Mouse (Mus musculus) kidney, embryonic 16.5 days (tissue): Measurements from ENCODE around the gene Gm16440. TPM values are rescaled to one million over a fixed set of nuclear protein-coding genes. Genes with fewer than 3 reads are reported as not detected.
A peak's percentile ranks its signal among the peaks of the same experiment; 100 is the strongest.
"Not testable (repeated sequence)": the region's sequence is repeated elsewhere in the genome, so short reads cannot be mapped to it uniquely, and the experiment has no call there.

Experiments
- ATAC-seq: fragments of 200-750 bp; cut with Nextera tagmentation; 2 replicates; pipeline ENCODE4 v1.8.0; 2017; ENCODE audit warnings: moderate TSS enrichment; ENCODE audit not compliant: low FRiP score, low TSS enrichment
- H3K27ac ChIP-seq: fragments of 300-500 bp; sonication (generic); 2 replicates; pipeline ENCODE4 v1.5.1; 2014; ENCODE audit warnings: low read length
- H3K27me3 ChIP-seq: fragments of 300-500 bp; sonication (generic); 2 replicates; pipeline ENCODE4 v1.6.1; 2014; ENCODE audit warnings: low read length, control low read depth, mixed read lengths; ENCODE audit not compliant: insufficient read depth
- H3K36me3 ChIP-seq: fragments of 300-500 bp; sonication (generic); 2 replicates; pipeline ENCODE4 v1.6.1; 2014; ENCODE audit warnings: low read length, control low read depth, mixed read lengths; ENCODE audit not compliant: insufficient read depth
- H3K4me1 ChIP-seq: fragments of 300-500 bp; sonication (generic); 2 replicates; pipeline ENCODE4 v1.6.1; 2014; ENCODE audit warnings: low read length, control low read depth, mixed read lengths; ENCODE audit not compliant: insufficient read depth
- H3K4me2 ChIP-seq: fragments of 300-500 bp; sonication (generic); replicated peaks from 2 replicates; pipeline ENCODE4 v1.6.1; 2014; ENCODE audit warnings: low read depth, low read length
- H3K4me3 ChIP-seq: fragments of 300-500 bp; sonication (generic); 2 replicates; pipeline ENCODE4 v1.5.1; 2014; ENCODE audit warnings: mild to moderate bottlenecking, low read length
- H3K9ac ChIP-seq: fragments of 300-500 bp; sonication (generic); replicated peaks from 2 replicates; pipeline ENCODE4 v1.6.1; 2014; ENCODE audit warnings: low read length
- H3K9me3 ChIP-seq: fragments of 300-500 bp; sonication (generic); 2 replicates; pipeline ENCODE4 v1.6.1; 2016; ENCODE audit warnings: low read length, control low read depth
- WGBS: fragments of 180-500 bp; shearing (Covaris S2); extraction: QIAGEN DNeasy Blood & Tissue Kit; methylation state at CpG from one replicate; pipeline ENCODE4 v1.1.7; 2014; 5-methylcytosine and 5-hydroxymethylcytosine counted together
- polyA plus RNA-seq: library from polyadenylated mRNA; unstranded; fragments of >200 nt; fragmentation: Nextera tagmentation; extraction: Ambion mirVana; gene quantifications from 2 replicates; pipeline ENCODE4 v1.2.1, GENCODE M21; 2015

Gm16440 gene
- not detected in 2 replicates for polyA plus RNA-seq

DNA sequence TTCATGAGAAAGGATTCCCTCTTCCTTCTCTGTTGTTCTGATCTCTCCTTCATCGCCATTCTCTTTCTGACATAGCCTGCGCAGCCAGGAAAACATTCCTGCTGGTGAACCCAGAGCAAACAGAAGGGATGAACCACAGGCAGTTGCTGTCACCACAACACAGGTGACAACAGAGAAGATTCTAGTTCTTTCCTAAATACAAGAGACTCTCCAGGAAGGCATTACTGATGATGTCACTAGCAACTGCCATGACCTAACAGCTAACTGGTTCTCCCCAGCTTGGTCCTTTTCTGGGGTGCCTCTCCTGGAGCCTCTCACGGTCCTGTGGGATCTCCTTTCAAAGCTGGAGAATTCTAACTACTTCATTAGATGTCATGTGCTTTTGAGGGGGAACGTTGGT lies at the start of gene Gm16440:
Gene Gm16440 (minus strand): TSS at position 101 of the 400 bp plus-strand sequence.
- not testable (repeated sequence) for H3K4me2 ChIP-seq, H3K4me1 ChIP-seq, H3K4me3 ChIP-seq, H3K27me3 ChIP-seq, H3K9me3 ChIP-seq, H3K9ac ChIP-seq, H3K27ac ChIP-seq, ATAC-seq, H3K36me3 ChIP-seq
- 92% methylated on average over 2 of the region's 4 CpGs for WGBS

- not testable (repeated sequence) for H3K9me3 ChIP-seq, H3K27ac ChIP-seq, H3K4me3 ChIP-seq, H3K9ac ChIP-seq, H3K27me3 ChIP-seq, H3K4me2 ChIP-seq, H3K36me3 ChIP-seq, ATAC-seq, H3K4me1 ChIP-seq
- WGBS = 23% methylated on average over 5 of the region's 42 CpGs
Observed at GRCm38 (mm10) chr14:6426766-6427165, 36.6 kb upstream of the Gm16440 start.

DNA sequence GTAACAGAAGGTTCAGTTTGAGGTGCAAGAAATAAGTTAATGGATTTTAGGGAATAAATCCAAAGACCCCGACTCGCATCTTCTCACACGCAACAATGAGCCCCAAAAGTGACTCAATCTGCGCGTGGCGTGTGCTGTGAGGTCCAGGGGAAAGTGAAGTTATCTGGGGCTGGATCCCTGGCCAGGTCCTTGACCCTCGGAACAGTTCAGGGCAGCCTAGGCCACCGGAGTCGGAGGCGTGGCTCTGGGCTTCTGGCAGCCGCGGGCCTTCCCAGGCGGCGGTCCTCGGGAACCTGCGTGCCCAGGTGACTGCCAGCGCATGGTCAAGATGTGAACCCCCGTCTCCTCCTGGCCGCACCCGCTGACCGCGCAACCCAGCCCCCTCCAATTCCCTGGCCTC lies 36.2 kb upstream of the Gm16440 start:
- H3K27ac ChIP-seq, H3K4me1 ChIP-seq, H3K9me3 ChIP-seq, H3K36me3 ChIP-seq, ATAC-seq, H3K4me3 ChIP-seq, H3K27me3 ChIP-seq, H3K9ac ChIP-seq: not testable (repeated sequence)
- WGBS = 19% methylated on average over 20 of the region's 22 CpGs
- 0 out of 2 replicates have a peak overlapping the region, but pooled peaks have one; percentile 21 for H3K4me2 ChIP-seq

DNA sequence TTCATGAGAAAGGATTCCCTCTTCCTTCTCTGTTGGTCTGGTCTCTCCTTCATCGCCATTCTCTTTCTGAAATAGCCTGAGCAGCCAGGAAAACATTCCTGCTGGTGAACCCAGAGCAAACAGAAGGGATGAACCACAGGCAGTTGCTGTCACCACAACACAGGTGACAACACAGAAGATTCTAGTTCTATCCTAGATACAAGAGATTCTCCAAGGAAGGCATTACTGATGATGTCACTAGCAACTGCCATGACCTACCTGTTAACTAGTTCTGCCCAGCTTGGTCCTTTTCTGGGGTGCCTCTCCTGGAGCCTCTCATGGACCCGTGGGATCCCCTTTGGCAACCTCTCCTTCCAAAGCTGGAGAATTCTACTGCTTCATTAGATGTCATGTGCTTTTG lies 22.3 kb upstream of the Gm16440 start, which contains the start of gene Gm3591:
Gene Gm3591 (minus strand): TSS at position 101 of the 400 bp plus-strand sequence.
- H3K9me3 ChIP-seq, H3K4me2 ChIP-seq, H3K36me3 ChIP-seq, H3K4me3 ChIP-seq, ATAC-seq, H3K4me1 ChIP-seq, H3K9ac ChIP-seq, H3K27me3 ChIP-seq, H3K27ac ChIP-seq: not testable (repeated sequence)
- WGBS = no CpG with 5 or more reads among the region's 2 CpGs

- WGBS = no CpG with 5 or more reads among the region's 10 CpGs
- H3K4me2 ChIP-seq, H3K27ac ChIP-seq, H3K9ac ChIP-seq, H3K36me3 ChIP-seq, H3K4me1 ChIP-seq, H3K4me3 ChIP-seq, ATAC-seq, H3K27me3 ChIP-seq, H3K9me3 ChIP-seq: not testable (repeated sequence)
Observed at GRCm38 (mm10) chr14:6343578-6343977, 46.5 kb downstream of the Gm16440 start, which contains the start of gene Gm3618. Gene Gm3618 (minus strand): TSS chr14:6343678.

Other genes with a start within 250 kb of the Gm16440 start
- not detected in 2 replicates for gene Gm21560, start 171.0 kb downstream of the Gm16440 start, polyA plus RNA-seq
- gene Gm3411, start 103.1 kb downstream of the Gm16440 start, polyA plus RNA-seq = 0.94 and 1.5 TPM in 2 replicates
- gene Gm21103, start 85.5 kb downstream of the Gm16440 start, polyA plus RNA-seq = not detected in 2 replicates
- gene Gm3618, start 46.6 kb downstream of the Gm16440 start, polyA plus RNA-seq = not detected in 2 replicates
- 0.24 and 0.78 TPM in 2 replicates for gene Gm3591, start 22.2 kb upstream of the Gm16440 start, polyA plus RNA-seq
- not detected in 2 replicates for gene Gm3594, start 54.3 kb upstream of the Gm16440 start, polyA plus RNA-seq
- not detected in 2 replicates for gene Gm8356, start 147.0 kb upstream of the Gm16440 start, polyA plus RNA-seq
- 0.26 TPM in 1 of 2 replicates, not detected in the other for gene Gm3629, start 200.3 kb upstream of the Gm16440 start, polyA plus RNA-seq
- gene Gm3460, start 232.1 kb upstream of the Gm16440 start, polyA plus RNA-seq = not detected in 2 replicates